Mouse (Mus musculus) spleen, adult 2 months (tissue): Measurements from ENCODE around the gene Pdk2. TPM values are rescaled to one million over a fixed set of nuclear protein-coding genes. Genes with fewer than 3 reads are reported as not detected.
A peak's percentile ranks its signal among the peaks of the same experiment; 100 is the strongest.

Experiments used
- DNase-seq, 2 experiments: peaks; one replicate each; pipeline versions ENCODE4 v3.0.0 to v3.0.0-alpha.2; 2012 to 2021; ENCODE audit warnings: low spot score in 2 of 2, low read depth in 1 of 2
- H3K27ac ChIP-seq: fragments of 200-500 bp; 2 replicates; pipeline ENCODE4 v1.5.1; 2012; ENCODE audit warnings: low read length, inconsistent platforms; ENCODE audit not compliant: insufficient read depth
- H3K27me3 ChIP-seq: fragments of 200-500 bp; 2 replicates; pipeline ENCODE4 v1.6.1; 2012; ENCODE audit warnings: mild to moderate bottlenecking, moderate library complexity, low read length, inconsistent platforms; ENCODE audit not compliant: control insufficient read depth, insufficient read depth
- H3K36me3 ChIP-seq: fragments of 200-500 bp; 2 replicates; pipeline ENCODE4 v1.6.1; 2012; ENCODE audit warnings: mild to moderate bottlenecking, low read length, inconsistent platforms; ENCODE audit not compliant: control insufficient read depth, insufficient read depth
- H3K4me1 ChIP-seq: fragments of 200-500 bp; 2 replicates; pipeline ENCODE4 v1.6.1; 2011; ENCODE audit warnings: inconsistent platforms; ENCODE audit not compliant: control insufficient read depth, insufficient read depth, insufficient read length
- H3K4me3 ChIP-seq: fragments of 200-500 bp; 2 replicates; pipeline ENCODE4 v1.5.1; 2011; ENCODE audit warnings: mild to moderate bottlenecking, inconsistent platforms; ENCODE audit not compliant: insufficient read depth, insufficient read length; ENCODE audit errors: extremely low read depth
- CTCF ChIP-seq: fragments of 200-500 bp; IDR thresholded peaks from 2 replicates; pipeline ENCODE4 v1.5.1; 2011; ENCODE audit warnings: mild to moderate bottlenecking, inconsistent platforms; ENCODE audit not compliant: insufficient read depth, insufficient read length, insufficient replicate concordance; ENCODE audit errors: extremely low read depth
- POLR2A ChIP-seq: fragments of 200-500 bp; IDR thresholded peaks from 2 replicates; pipeline ENCODE4 v1.6.1; 2011; ENCODE audit warnings: low read depth, low read length, inconsistent platforms
- WGBS: fragments of 180-500 bp; shearing (Covaris S2); methylation state at CpG from one replicate; pipeline ENCODE4 v1.1.7; 2018; 5-methylcytosine and 5-hydroxymethylcytosine counted together
- polyA plus RNA-seq: library from polyadenylated mRNA; depleted of rRNA; stranded (reverse); fragments of >200 nt; gene quantifications from 2 replicates; pipeline ENCODE4 v1.2.3, GENCODE M21; 2012; rRNA removed

The Pdk2 gene
- polyA plus RNA-seq, 1 experiment, result 13.8 TPM

- WGBS, result 80% methylated on average over 11 of the region's 11 CpGs
- no peaks in the 10 kb centered on the region for H3K4me1 ChIP-seq
- H3K4me3 ChIP-seq, result no peak overlapping the region
- H3K27me3 ChIP-seq, result no peaks in the 10 kb centered on the region
- H3K36me3 ChIP-seq, result no peaks in the 10 kb centered on the region
- H3K27ac ChIP-seq, result no peak overlapping the region
- no peak for DNase-seq
- TF ChIP-seq POLR2A, result no peak
- TF ChIP-seq CTCF, result no peak
Observed at GRCm38 (mm10) chr11:94979462-94980179, 61.5 kb downstream of the Pdk2 start.

- 2% methylated on average over 20 of the region's 20 CpGs for WGBS
- Histone ChIP-seq H3K4me3 (peak overlapping the region; percentile 39; the same call in 1 of the 2 replicates), H3K36me3 (no peaks in the 10 kb centered on the region), H3K27me3 (no peaks in the 10 kb centered on the region), H3K4me1 (no peaks in the 10 kb centered on the region), H3K27ac (no peak overlapping the region)
- peak; percentile 80 to 90 for DNase-seq
- no peak for TF ChIP-seq POLR2A
- TF ChIP-seq CTCF, result peak; percentile 99
Observed at GRCm38 (mm10) chr11:94978947-94979346, 62.2 kb downstream of the Pdk2 start.

- Histone ChIP-seq H3K4me3 (no peak overlapping the region), H3K36me3 (no peaks in the 10 kb centered on the region), H3K27ac (no peak overlapping the region), H3K27me3 (no peaks in the 10 kb centered on the region), H3K4me1 (no peaks in the 10 kb centered on the region)
- WGBS, result 57% methylated on average over 9 of the region's 9 CpGs
- no peak for DNase-seq
- TF ChIP-seq POLR2A (no peak), CTCF (no peak)
Observed at GRCm38 (mm10) chr11:94978178-94978915, 62.8 kb downstream of the Pdk2 start.

Other genes with a start within 250 kb of the Pdk2 start
- gene Col1a1, start 105.1 kb downstream of the Pdk2 start, polyA plus RNA-seq, result 24.2 and 24.7 TPM in 2 replicates
- not detected in 2 replicates for gene Hils1, start 73.8 kb downstream of the Pdk2 start, polyA plus RNA-seq
- 0.85 and 1.5 TPM in 2 replicates for gene Sgca, start 65.0 kb downstream of the Pdk2 start, polyA plus RNA-seq
- 51.9 and 54.5 TPM in 2 replicates for gene Ppp1r9b, start 50.3 kb downstream of the Pdk2 start, polyA plus RNA-seq
- 19.3 and 23.7 TPM in 2 replicates for gene Samd14, start 31.5 kb downstream of the Pdk2 start, polyA plus RNA-seq
- 12.7 and 13.9 TPM in 2 replicates for gene Itga3, start 35.4 kb upstream of the Pdk2 start, polyA plus RNA-seq
- gene Dlx3, start 78.8 kb upstream of the Pdk2 start, polyA plus RNA-seq, result not detected in 2 replicates
- gene Dlx4, start 104.9 kb upstream of the Pdk2 start, polyA plus RNA-seq, result not detected in 2 replicates
- 0.40 and 0.44 TPM in 2 replicates for gene Tac4, start 220.2 kb upstream of the Pdk2 start, polyA plus RNA-seq